Mouse (Mus musculus) left cerebral cortex, adult 11 months (tissue): ENCODE results near the gene Rtp2.

Experiments used
- DNase-seq: peaks from one replicate; pipeline ENCODE4 v3.0.0; 2022; ENCODE audit warnings: low spot score

Rtp2 gene

GRCm38 (mm10) chr16:23932294-23932693, at the start of gene Rtp2:
TSS of gene Rtp2 (minus strand) at chr16:23932394.
- DNase-seq, result no peak

GRCm38 (mm10) chr16:23980991-23981720, 49.0 kb upstream of the Rtp2 start:
- DNase-seq, result no peak

DNA sequence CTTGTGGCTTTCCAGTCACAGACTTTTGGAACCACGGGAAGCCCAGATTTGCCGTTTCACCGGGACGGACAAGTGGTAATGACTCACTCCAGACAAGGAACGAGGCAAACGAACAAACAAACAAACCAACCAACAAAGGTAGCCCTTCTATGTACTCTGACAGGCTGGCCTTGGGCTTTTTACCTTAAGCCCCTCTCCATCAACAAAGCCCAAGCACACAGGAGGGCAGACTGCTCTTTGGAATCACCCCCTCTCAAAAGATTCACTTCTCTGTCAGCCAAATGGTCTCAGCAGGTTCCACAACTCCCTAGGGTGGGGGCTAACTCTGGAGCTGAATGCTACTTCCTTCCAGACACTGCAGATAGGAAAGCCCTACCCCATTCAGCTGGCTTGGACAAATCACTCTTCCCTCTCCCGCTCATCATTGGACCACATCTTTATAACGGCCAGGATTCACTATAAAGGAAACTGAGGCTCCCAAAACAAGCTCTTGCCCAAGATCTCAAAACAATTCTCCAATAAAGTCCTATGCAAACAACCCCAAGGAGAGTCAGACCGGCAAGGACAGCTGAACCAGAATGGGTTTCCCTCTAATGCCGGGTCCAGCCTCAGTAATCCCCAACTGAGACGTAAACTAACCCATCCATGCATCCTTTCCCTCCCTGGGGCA, 48.1 kb upstream of the Rtp2 start:
- DNase-seq, result no peak

DNA sequence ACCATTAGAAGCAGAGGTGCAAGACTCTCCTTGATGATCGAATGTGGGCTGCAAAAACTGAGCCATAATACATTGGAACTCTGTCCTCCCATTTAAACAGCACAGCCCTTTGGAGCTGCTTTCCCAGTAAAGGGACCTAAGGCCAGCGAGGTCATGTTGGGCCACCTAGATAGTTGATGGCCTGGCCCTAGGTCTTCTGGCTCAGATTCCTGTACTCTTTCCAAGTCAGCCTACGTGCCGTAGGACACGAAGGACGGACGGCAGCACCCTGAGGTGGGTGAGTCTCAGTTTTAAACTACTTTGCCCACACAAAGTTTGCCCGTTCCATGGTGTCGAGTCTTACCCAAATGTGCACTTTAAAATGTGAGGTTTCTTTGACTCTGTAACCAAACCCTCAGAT, 47.3 kb upstream of the Rtp2 start:
- DNase-seq, result no peak

- DNase-seq, result no peak
Observed at GRCm38 (mm10) chr16:23978495-23978894, 46.3 kb upstream of the Rtp2 start.

GRCm38 (mm10) chr16:23977732-23978131, 45.5 kb upstream of the Rtp2 start:
- no peak for DNase-seq

GRCm38 (mm10) chr16:23976196-23976595, 44.0 kb upstream of the Rtp2 start:
- DNase-seq, result no peak

- DNase-seq, result no peak
Observed at GRCm38 (mm10) chr16:23973635-23974367, 41.6 kb upstream of the Rtp2 start.

DNA sequence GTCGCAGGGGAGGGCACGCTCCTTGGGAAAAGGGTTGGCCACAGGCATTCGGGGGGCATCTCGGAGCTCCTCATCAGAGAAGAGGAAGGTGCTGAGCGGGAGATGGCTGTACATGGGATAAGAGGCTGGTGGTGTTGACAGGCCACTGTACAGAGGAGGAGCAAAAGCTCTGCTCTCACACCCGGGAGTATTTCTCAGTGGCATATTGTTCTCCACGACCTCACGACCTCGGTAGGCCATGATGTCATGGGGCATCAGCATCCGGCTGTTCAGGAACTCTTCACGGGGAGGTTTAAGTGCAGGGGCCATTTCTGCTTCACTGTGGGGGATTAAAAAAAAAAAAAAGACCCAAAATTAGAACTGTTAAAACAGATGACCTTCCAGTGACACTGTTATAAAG, 40.7 kb upstream of the Rtp2 start:
- no peak for DNase-seq

DNA sequence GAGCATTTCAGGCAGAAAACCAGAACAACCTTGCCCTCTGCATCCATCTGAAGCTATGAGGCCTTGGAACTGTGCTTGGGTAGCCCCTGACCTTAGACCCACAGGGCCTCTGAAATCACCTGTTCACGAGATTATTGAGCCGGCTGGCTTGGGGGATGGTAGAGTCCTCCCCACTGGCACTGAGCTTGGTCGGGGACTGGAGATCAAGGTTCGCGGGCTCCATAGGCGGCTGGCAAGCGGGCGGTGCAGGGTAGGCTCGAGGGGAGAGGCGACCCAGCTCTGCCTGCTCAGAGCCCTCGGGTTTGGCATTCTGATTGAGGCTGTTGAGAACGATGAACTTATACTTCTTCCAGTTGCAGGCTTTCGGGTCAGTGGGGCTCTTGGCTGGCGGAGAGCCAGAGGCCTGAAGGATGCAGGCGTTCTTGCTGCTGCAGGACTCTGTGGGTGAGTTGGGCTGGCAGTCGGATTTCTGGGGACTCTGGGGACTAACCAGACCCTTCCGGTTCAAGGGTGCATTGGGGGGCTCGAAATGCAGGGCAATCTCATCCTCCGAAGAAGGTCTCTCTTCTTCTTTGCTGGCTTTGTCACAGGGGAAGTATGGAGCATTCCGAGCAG, 40.0 kb upstream of the Rtp2 start:
- no peak for DNase-seq

DNA sequence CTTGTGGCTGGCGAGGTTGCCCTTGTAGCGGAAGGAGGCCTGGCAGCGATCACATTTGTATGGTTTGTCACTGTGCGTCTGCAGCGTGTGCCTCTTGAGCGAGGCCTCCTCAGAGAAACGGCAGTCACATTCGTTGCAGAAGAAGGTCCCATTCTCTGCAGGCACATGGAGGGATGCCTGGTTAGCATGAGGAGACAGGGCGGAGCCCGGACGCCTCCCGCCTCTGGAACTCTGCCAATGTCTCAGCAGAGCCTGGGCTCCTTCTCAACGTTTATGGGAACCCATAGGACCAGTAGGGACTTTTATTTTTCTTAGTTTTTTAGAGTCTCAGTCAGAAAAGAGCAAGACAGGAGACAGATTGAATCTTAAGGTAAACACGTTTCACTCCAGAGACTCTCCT, 37.7 kb upstream of the Rtp2 start:
- no peak for DNase-seq

DNA sequence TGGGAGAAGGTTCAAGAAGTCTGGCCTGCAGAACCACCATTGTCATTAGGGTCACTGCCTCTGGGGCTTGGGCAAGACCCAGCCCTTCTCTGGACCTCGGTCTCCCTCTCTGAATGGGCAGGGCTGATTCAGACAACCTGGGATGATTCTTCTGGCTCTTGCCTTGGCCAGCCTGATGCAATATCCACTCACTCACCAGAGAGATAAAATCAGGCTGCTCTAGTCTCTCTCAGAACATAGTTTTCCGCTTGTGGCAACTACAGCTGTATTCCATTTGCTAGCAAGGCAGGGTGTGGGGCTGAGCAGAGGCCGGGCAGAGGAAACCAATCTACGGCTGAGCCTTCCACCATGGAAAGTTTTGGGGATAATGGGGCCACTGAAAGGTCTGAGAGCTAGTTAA, 36.7 kb upstream of the Rtp2 start:
- no peak for DNase-seq

GRCm38 (mm10) chr16:23967301-23967700, 35.1 kb upstream of the Rtp2 start:
- DNase-seq, result no peak

- no peak for DNase-seq
Observed at GRCm38 (mm10) chr16:23966066-23966465, 33.9 kb upstream of the Rtp2 start.

GRCm38 (mm10) chr16:23964706-23965367, 32.6 kb upstream of the Rtp2 start:
- no peak for DNase-seq

GRCm38 (mm10) chr16:23963896-23964668, 31.9 kb upstream of the Rtp2 start:
- DNase-seq, result no peak

DNA sequence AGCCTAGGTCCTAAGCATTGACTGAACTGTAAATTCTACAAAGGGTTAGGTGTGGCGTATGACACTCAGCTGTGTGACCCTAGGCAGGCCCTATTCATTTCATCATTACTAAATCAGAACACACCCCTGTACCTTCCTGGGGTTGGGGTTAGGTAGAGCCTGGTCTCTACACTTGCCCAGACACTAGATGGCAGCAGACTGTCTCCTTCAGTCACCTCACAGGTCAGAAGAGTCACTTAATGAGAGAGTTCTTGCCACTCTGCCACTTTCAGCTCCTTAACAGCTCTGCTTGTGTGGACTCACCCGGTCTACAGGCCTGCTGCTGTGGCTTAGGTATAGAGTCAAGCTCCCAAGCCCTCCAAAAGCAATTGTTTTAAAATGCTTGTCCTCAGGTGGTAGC, 30.2 kb upstream of the Rtp2 start:
- DNase-seq, result no peak

GRCm38 (mm10) chr16:23958938-23959337, 26.7 kb upstream of the Rtp2 start:
- no peak for DNase-seq

DNA sequence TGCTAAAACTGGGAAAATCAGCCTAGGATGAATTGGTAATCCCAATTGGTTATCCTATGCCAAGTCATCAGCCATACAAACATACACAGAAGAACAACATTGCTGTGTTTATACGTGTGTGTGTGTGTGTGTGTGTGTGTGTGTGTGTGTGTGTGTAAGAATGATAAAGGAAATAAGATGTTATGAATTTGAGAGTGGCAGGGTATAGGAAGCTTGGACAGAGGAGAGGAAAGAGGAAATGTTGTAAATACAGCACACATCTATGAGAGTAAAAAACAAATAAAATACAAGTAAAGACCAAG, 21.7 kb upstream of the Rtp2 start:
- no peak for DNase-seq

DNA sequence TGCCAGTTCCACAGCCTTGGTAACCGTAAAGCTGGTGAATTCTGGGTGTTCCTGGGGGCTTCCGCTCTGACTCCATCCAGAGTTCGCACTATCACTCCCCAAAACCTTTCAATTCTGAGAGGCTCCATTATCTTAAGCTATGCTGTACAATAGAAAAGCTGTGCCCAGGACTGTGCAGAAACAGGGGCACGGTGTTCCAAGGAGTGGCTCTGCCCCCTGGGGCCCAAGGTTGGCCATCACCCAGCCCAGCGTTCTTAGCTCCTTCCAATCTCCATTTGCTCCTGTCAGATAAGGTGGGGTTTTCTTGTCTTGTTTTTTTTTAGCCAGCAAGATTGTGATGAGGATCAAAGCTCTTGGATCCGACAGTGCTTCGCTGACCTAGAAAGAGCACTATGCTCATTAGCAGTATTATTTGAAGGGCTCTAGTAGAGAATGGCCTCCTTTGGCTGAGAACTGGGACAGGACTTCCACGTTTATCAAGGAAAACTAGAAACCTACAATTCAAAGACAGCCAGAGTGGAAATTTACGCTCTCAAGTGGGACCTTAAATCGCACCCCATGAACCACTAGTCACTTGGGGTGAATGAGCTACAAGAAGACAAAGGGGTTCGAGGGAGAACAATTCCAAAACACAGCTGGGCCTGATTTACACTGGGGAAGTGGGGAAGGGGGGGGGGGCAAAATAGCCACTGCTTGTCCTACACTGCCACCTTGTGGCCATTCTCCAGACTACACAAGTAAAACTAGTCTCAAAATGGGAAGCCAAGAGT, 21.2 kb upstream of the Rtp2 start:
- peak; percentile 29 for DNase-seq
